Mouse (Mus musculus) brown adipose tissue, adult 24 weeks (tissue): ENCODE measurements around the gene 4833427G06Rik. TPM values are rescaled to one million over a fixed set of nuclear protein-coding genes. Genes with fewer than 3 reads are reported as not detected.

Experiments used
- H3K27ac ChIP-seq: fragments of 200-500 bp; replicated peaks from 2 replicates; pipeline ENCODE4 v1.5.1; 2012; ENCODE audit warnings: low read depth, mild to moderate bottlenecking, low read length
- H3K4me1 ChIP-seq: fragments of 200-500 bp; 2 replicates; pipeline ENCODE4 v1.6.1; 2012; ENCODE audit warnings: low read length, mixed read lengths; ENCODE audit not compliant: control insufficient read depth, insufficient read depth, insufficient read length
- H3K4me3 ChIP-seq: fragments of 200-500 bp; 2 replicates; pipeline ENCODE4 v1.5.1; 2012; ENCODE audit warnings: low read depth, mild to moderate bottlenecking, low read length, moderate library complexity; ENCODE audit not compliant: insufficient read depth
- polyA plus RNA-seq: library from polyadenylated mRNA; stranded (reverse); fragments of >200 nt; gene quantifications from 2 replicates; pipeline ENCODE4 v1.2.4, GENCODE M21; 2012; ENCODE audit not compliant: missing spikeins, insufficient read depth, insufficient read length

Gene 4833427G06Rik
- polyA plus RNA-seq, 1 experiment = not detected

DNA sequence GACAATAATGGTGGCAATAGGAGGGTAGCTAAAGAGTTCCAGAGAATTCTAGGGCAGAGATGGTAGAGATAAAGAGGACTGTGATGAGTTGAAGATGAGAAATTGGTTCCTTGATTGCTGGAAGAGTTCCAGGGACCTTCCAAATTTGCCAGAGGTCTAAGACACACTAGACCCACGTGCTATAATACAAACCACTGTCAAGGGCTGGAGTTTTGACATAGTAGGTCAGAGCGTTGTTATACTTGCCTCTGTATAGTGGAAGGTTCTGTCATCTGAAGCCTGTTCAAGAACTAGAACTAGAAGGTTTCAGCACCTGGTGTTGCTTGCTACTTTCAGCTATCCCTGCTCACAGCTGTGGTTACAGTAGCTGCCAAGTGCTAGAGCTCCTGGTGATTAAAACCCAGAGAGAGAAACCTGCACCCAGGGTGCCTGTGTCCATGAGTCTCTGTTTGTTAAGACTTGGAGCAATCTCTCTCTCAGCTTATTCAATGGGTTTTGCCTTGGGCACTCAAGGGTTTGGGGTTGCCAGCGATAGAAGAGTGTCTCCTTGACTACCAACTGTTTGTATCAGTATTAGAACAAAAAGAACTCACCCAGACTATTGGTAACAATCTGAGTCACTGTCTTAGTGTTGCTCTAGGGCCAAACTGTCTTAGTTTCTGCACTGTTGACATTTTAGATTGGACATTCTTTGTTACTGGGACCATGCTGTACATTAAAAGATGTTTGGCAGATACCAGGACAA lies 68.9 kb downstream of the 4833427G06Rik start:
- Histone ChIP-seq H3K4me1 (no peaks in the 10 kb centered on the region), H3K4me3 (no peak overlapping the region), H3K27ac (no peak overlapping the region)

DNA sequence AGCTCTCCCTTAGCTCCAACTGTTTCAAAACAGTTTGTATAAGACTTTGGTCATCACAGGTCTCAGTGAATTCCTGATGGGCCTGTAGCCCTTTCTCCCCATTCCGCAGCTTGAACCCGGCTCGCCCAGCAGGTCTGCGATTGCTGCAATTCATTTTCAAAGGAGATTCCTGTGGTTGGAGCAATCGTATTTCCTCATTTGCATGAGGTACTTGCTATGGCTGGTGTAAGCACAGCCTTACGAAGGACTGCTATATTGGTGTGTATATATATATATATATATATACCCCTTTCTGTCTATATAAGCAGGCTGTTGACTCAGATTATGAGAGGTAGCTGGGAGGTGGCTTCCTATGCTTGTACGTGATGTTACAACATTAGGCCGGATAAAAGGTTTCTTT lies 69.6 kb downstream of the 4833427G06Rik start:
- Histone ChIP-seq H3K27ac (no peak overlapping the region), H3K4me3 (no peak overlapping the region), H3K4me1 (no peaks in the 10 kb centered on the region)

DNA sequence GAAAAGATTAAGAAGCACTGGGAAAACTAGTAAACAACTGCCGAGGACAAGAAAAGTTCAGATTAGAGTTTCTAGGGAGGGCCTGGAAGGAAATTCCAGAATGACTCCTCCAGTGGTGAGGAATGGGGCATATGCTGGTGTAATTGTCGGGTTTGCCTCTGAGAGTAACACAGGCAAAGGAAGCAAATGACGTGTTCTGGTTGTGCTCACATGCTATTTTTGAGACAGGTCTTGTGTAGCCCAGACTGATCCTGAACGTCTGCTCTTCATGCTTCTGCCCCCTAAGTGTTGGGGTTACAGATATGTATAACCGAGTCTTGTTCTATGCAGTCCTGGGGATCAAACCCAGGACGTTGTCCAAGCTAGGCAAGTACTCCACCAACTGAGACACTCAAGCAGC lies 70.3 kb downstream of the 4833427G06Rik start:
- no peak overlapping the region for H3K4me3 ChIP-seq
- H3K27ac ChIP-seq = no peak overlapping the region
- H3K4me1 ChIP-seq = no peaks in the 10 kb centered on the region

Other genes with a start within 250 kb of the 4833427G06Rik start
- gene Sik2, start 93.0 kb downstream of the 4833427G06Rik start, polyA plus RNA-seq = 117 and 199 TPM in 2 replicates
- gene Btg4, start 41.2 kb downstream of the 4833427G06Rik start, polyA plus RNA-seq = not detected in 2 replicates
- gene Layn, start 25.0 kb downstream of the 4833427G06Rik start, polyA plus RNA-seq = 1.6 and 1.7 TPM in 2 replicates
- not detected in 2 replicates for gene Gm32742, start 63.4 kb upstream of the 4833427G06Rik start, polyA plus RNA-seq
- 1.2 TPM in 1 of 2 replicates, not detected in the other for gene Pou2af1, start 111.6 kb upstream of the 4833427G06Rik start, polyA plus RNA-seq
- gene Colca2, start 176.5 kb upstream of the 4833427G06Rik start, polyA plus RNA-seq = 5.4 and 15.1 TPM in 2 replicates
- not detected in 2 replicates for gene 1810046K07Rik, start 226.8 kb upstream of the 4833427G06Rik start, polyA plus RNA-seq